9 mouse cellular contexts compared by ENCODE assay signal in the genomic region with DNA sequence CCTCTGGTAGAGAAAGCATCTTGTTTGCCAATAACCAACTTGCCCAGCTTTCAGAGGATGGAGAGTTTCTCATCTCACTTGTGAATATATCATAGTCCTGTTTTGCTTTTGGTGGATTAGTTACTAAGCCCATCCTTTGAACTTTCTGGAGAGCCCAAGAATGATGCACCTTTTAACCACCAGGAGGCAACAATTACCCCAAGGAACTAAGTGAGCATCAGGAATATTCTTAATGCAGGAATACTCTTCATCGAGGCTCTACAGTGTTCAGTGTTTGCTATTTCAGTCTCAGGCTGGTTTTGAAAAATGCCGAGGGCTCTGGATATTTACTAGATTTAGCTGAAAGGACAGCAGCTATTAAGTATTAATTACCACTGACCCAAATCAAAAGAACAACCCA. TPM values are rescaled to one million over a fixed set of nuclear protein-coding genes. Genes with fewer than 3 reads are reported as not detected.
DNase-seq lines count a peak whose midpoint lies in the region; ATAC-seq and TF ChIP-seq lines count a peak whose summit lies in the region.
"Had no signal": no experiment of that assay in that cellular context is flagged by ENCODE, and none has a peak within 500 bp of the region (broad histone marks: within the 10 kb centered on the region; RNA-seq: fewer than 3 reads in every experiment).

No protein-coding gene starts in this region.

- no peak overlapping the region for H3K4me3 ChIP-seq in forebrain, embryonic 16.5 days (replicated peaks; ENCODE audit: low read length)
- H3K4me3 ChIP-seq in forebrain, embryonic 12.5 days (replicated peaks), result no peak overlapping the region
- H3K4me3 ChIP-seq in lung, embryonic 14.5 days (ENCODE audit: low read depth, low read length), result no peak overlapping the region
- H3K4me3 ChIP-seq in cortical plate, adult 2 months (ENCODE audit: insufficient read depth, low read length), result no peak overlapping the region
- H3K4me3 ChIP-seq: limb, embryonic 12.5 days had no signal

- no peak overlapping the region for H3K27ac ChIP-seq in forebrain, embryonic 16.5 days (ENCODE audit: low read length)
- no peak overlapping the region for H3K27ac ChIP-seq in forebrain, embryonic 12.5 days
- H3K27ac ChIP-seq in lung, embryonic 14.5 days (ENCODE audit: low read depth), result no peak overlapping the region
- H3K27ac ChIP-seq in cortical plate, adult 2 months (ENCODE audit: insufficient read depth, low read length), result no peak overlapping the region; the same call in 1 of the 2 replicates
- H3K27ac ChIP-seq: limb, embryonic 12.5 days had no signal

- 63% methylated on average over 2 of the region's 2 CpGs for WGBS in forebrain, embryonic 16.5 days
- 86% methylated on average over 2 of the region's 2 CpGs for WGBS in forebrain, embryonic 12.5 days
- WGBS in lung, embryonic 14.5 days, result 66% methylated on average over 2 of the region's 2 CpGs

- H3K4me1 ChIP-seq in forebrain, embryonic 16.5 days (replicated peaks; ENCODE audit: control insufficient read depth, insufficient read depth, low read length), result no peaks in the 10 kb centered on the region
- H3K4me1 ChIP-seq in forebrain, embryonic 12.5 days, result no peaks in the 10 kb centered on the region
- no peaks in the 10 kb centered on the region for H3K4me1 ChIP-seq in lung, embryonic 14.5 days (ENCODE audit: insufficient read depth)
- no peaks in the 10 kb centered on the region for H3K4me1 ChIP-seq in cortical plate, adult 2 months (ENCODE audit: control insufficient read depth, insufficient read depth, low read length)
- H3K4me1 ChIP-seq: limb, embryonic 12.5 days had no signal

- TF ChIP-seq POLR2A in cortical plate, adult 2 months (IDR thresholded peaks at IDR 0.05; ENCODE audit: extremely low read depth, insufficient read depth, low read length), result no peak

- H3K27me3 ChIP-seq in forebrain, embryonic 16.5 days (replicated peaks; ENCODE audit: control insufficient read depth, insufficient read depth, low read length), result no peaks in the 10 kb centered on the region
- no peaks in the 10 kb centered on the region for H3K27me3 ChIP-seq in forebrain, embryonic 12.5 days
- H3K27me3 ChIP-seq in lung, embryonic 14.5 days (ENCODE audit: insufficient read depth, low read length), result no peaks in the 10 kb centered on the region
- H3K27me3 ChIP-seq in splenic B cell, adult 2 months (ENCODE audit: control insufficient read depth, insufficient read depth, low read length, poor library complexity, severe bottlenecking), result no peaks in the 10 kb centered on the region
- H3K27me3 ChIP-seq: limb, embryonic 12.5 days had no signal

- no peaks in the 10 kb centered on the region for H3K9me3 ChIP-seq in forebrain, embryonic 16.5 days (ENCODE audit: control insufficient read depth, low read length)
- no peaks in the 10 kb centered on the region for H3K9me3 ChIP-seq in forebrain, embryonic 12.5 days
- H3K9me3 ChIP-seq in lung, embryonic 14.5 days (ENCODE audit: low read depth, low read length), result no peaks in the 10 kb centered on the region
- H3K9me3 ChIP-seq: limb, embryonic 12.5 days had no signal

- peak; percentile 32; the same call in 1 of the 2 replicates for ATAC-seq in forebrain, embryonic 16.5 days
- ATAC-seq in forebrain, embryonic 12.5 days (ENCODE audit: low FRiP score), result no peak
- peak; percentile 38 for ATAC-seq in lung, embryonic 14.5 days (ENCODE audit: insufficient read depth)

- peaks cover 21% of the 10 kb centered on the region for H3K36me3 ChIP-seq in forebrain, embryonic 16.5 days (ENCODE audit: control insufficient read depth, insufficient read depth)
- peaks cover 54% of the 10 kb centered on the region for H3K36me3 ChIP-seq in forebrain, embryonic 12.5 days (replicated peaks)
- H3K36me3 ChIP-seq in lung, embryonic 14.5 days (ENCODE audit: insufficient read depth), result peaks cover 57% of the 10 kb centered on the region
- peaks cover 4% of the 10 kb centered on the region for H3K36me3 ChIP-seq in splenic B cell, adult 2 months (ENCODE audit: control insufficient read depth, insufficient read depth, low read length, poor library complexity, severe bottlenecking)

- DNase-seq in lung, embryonic 14.5 days, result peak; percentile 68
- no peak for DNase-seq in lung, adult 18-20 months
- peak; percentile 56 for DNase-seq in splenic B cell, adult 2 months (ENCODE audit: low read depth, low spot score)
- DNase-seq in spleen, postnatal 14 days (ENCODE audit: low spot score in 2 of 2), result no peak
- DNase-seq in urinary bladder, postnatal 36 days (ENCODE audit: low spot score in 2 of 2), result no peak

- peak; percentile 66 for TF ChIP-seq CTCF in lung, embryonic 14.5 days (IDR thresholded peaks at IDR 0.05; ENCODE audit: low read depth)
- TF ChIP-seq CTCF in cortical plate, adult 2 months (IDR thresholded peaks at IDR 0.05; ENCODE audit: extremely low read depth, insufficient read depth, low read length), result peak; percentile 22; the same call in 1 of the 2 replicates

- no peak overlapping the region for H3K4me2 ChIP-seq in forebrain, embryonic 16.5 days (ENCODE audit: low read length)
- no peak overlapping the region for H3K4me2 ChIP-seq in forebrain, embryonic 12.5 days
- no peak overlapping the region for H3K4me2 ChIP-seq in lung, embryonic 14.5 days
- H3K4me2 ChIP-seq: limb, embryonic 12.5 days had no signal

- no peak overlapping the region for H3K9ac ChIP-seq in forebrain, embryonic 16.5 days (replicated peaks; ENCODE audit: low read depth, low read length)
- H3K9ac ChIP-seq in forebrain, embryonic 12.5 days, result no peak overlapping the region
- no peak overlapping the region for H3K9ac ChIP-seq in lung, embryonic 14.5 days
- H3K9ac ChIP-seq: limb, embryonic 12.5 days had no signal

RNA-seq across cellular contexts. Expression of gene Ccni, which starts 26.0 kb away (rescaled TPM):
- polyA plus RNA-seq in forebrain, embryonic 16.5 days (2015; fragmentation: Nextera tagmentation; extraction: Ambion mirVana), result 187 and 218 TPM in 2 replicates
- 189 and 191 TPM in 2 replicates for polyA plus RNA-seq in forebrain, embryonic 12.5 days (2016; fragmentation: Nextera tagmentation; extraction: Ambion mirVana)
- polyA plus RNA-seq in lung, embryonic 14.5 days (2014; fragmentation: Nextera tagmentation; extraction: Ambion mirVana), result 157 and 165 TPM in 2 replicates
- polyA plus RNA-seq in cortical plate, adult 2 months (2012; rRNA removed), result 174 and 182 TPM in 2 replicates

RNA-seq across cellular contexts. Expression of gene 2010109A12Rik, which starts 26.1 kb away (rescaled TPM):
- 1.5 and 2.0 TPM in 2 replicates for polyA plus RNA-seq in forebrain, embryonic 16.5 days (2015; fragmentation: Nextera tagmentation; extraction: Ambion mirVana)
- 2.1 and 2.6 TPM in 2 replicates for polyA plus RNA-seq in forebrain, embryonic 12.5 days (2016; fragmentation: Nextera tagmentation; extraction: Ambion mirVana)
- 1.2 and 2.0 TPM in 2 replicates for polyA plus RNA-seq in lung, embryonic 14.5 days (2014; fragmentation: Nextera tagmentation; extraction: Ambion mirVana)
- polyA plus RNA-seq in cortical plate, adult 2 months (2012; rRNA removed), result 0.45 TPM in 1 of 2 replicates, not detected in the other

Comparison
In these comparisons a context has a peak if more than half of its experiments do, and no peak if none do; other contexts are left out.
1. DNase-seq: peak in lung, embryonic 14.5 days (single experiment) and splenic B cell, adult 2 months (single experiment); none in lung, adult 18-20 months (0 of 2), spleen, postnatal 14 days (0 of 2) and urinary bladder, postnatal 36 days (0 of 2).